Mouse (Mus musculus): ENCODE data around the gene Cited1. TPM values are rescaled to one million over a fixed set of nuclear protein-coding genes. Genes with fewer than 3 reads are reported as not detected.

The Cited1 gene
- polyA plus RNA-seq (2012; rRNA removed) = 0.50 and 0.66 TPM in 2 replicates

GRCm38 (mm10) chrX:102251937-102252860, at the start of gene Cited1:
TSS of gene Cited1 (minus strand) at chrX:102252181.

Other genes starting within 250 kb of the Cited1 start
- gene Rtl5, start 180.9 kb downstream of the Cited1 start, polyA plus RNA-seq (2012; rRNA removed) = 2.4 and 2.7 TPM in 2 replicates
- 0.48 and 1.4 TPM in 2 replicates for gene Pin4, start 132.7 kb downstream of the Cited1 start, polyA plus RNA-seq (2012; rRNA removed)
- gene Ercc6l, start 95.1 kb downstream of the Cited1 start, polyA plus RNA-seq (2012; rRNA removed) = 0.34 and 0.47 TPM in 2 replicates
- gene Rps4x, start 62.8 kb downstream of the Cited1 start, polyA plus RNA-seq (2012; rRNA removed) = 195 and 285 TPM in 2 replicates